Mouse (Mus musculus) MEL (cell line): ENCODE measurements around the gene Cfap77.

Experiments used
- CHD1 ChIP-seq: IDR thresholded peaks from 2 replicates; pipeline ENCODE4 v1.6.1; 2012; ENCODE audit warnings: low read depth, mild to moderate bottlenecking, inconsistent platforms, low read length, improper control_type of control experiment
- CTCF ChIP-seq, 3 experiments: IDR thresholded peaks in 2 of 3; conservative IDR thresholded peaks in 1 of 3; 2 replicates each; pipeline ENCODE4 v1.5.1; 2011 to 2012; ENCODE audit warnings: low read length in 3 of 3, low read depth in 2 of 3, mild to moderate bottlenecking in 2 of 3, improper control_type of control experiment in 1 of 3, inconsistent platforms in 1 of 3, mixed read lengths in 1 of 3, moderate library complexity in 1 of 3; ENCODE audit not compliant: control insufficient read depth in 1 of 3, insufficient read depth in 1 of 3, poor library complexity in 1 of 3, severe bottlenecking in 1 of 3
- E2F4 ChIP-seq: IDR thresholded peaks from 2 replicates; pipeline ENCODE4 v1.6.1; 2011; ENCODE audit warnings: low read depth, low read length, improper control_type of control experiment, borderline replicate concordance
- ELF1 ChIP-seq: IDR thresholded peaks from 2 replicates; pipeline ENCODE4 v1.6.1; 2014; ENCODE audit warnings: low read depth, mild to moderate bottlenecking, inconsistent platforms, low read length, improper control_type of control experiment, moderate library complexity
- EP300 ChIP-seq, 2 experiments: IDR thresholded peaks; 2 replicates each; pipeline ENCODE4 v1.6.1; 2011; ENCODE audit warnings: improper control_type of control experiment in 2 of 2, low read length in 2 of 2, low read depth in 1 of 2, mild to moderate bottlenecking in 1 of 2
- GATA1 ChIP-seq: IDR thresholded peaks from 2 replicates; pipeline ENCODE4 v1.6.1; 2011; ENCODE audit warnings: low read depth, low read length, improper control_type of control experiment
- MAFK ChIP-seq: IDR thresholded peaks from 2 replicates; pipeline ENCODE4 v1.6.1; 2011; ENCODE audit warnings: low read depth, mild to moderate bottlenecking, low read length, improper control_type of control experiment, borderline replicate concordance
- MAX ChIP-seq: IDR thresholded peaks from 2 replicates; pipeline ENCODE4 v1.6.1; 2011; ENCODE audit warnings: low read length, improper control_type of control experiment
- MYB ChIP-seq: IDR thresholded peaks from 2 replicates; pipeline ENCODE4 v1.6.1; 2011; ENCODE audit warnings: mild to moderate bottlenecking, low read depth, low read length, improper control_type of control experiment
- RCOR1 ChIP-seq: IDR thresholded peaks from 2 replicates; pipeline ENCODE4 v1.6.1; 2012; ENCODE audit warnings: low read depth, mild to moderate bottlenecking, inconsistent platforms, low read length, improper control_type of control experiment
- TCF12 ChIP-seq: IDR thresholded peaks from 2 replicates; pipeline ENCODE4 v1.6.1; 2014; ENCODE audit warnings: low read depth, mild to moderate bottlenecking, inconsistent platforms, low read length, improper control_type of control experiment, moderate library complexity
- ZKSCAN1 ChIP-seq: IDR thresholded peaks from 2 replicates; pipeline ENCODE4 v1.6.1; 2012; ENCODE audit warnings: low read depth, mild to moderate bottlenecking, inconsistent platforms, low read length, improper control_type of control experiment, moderate library complexity

DNA sequence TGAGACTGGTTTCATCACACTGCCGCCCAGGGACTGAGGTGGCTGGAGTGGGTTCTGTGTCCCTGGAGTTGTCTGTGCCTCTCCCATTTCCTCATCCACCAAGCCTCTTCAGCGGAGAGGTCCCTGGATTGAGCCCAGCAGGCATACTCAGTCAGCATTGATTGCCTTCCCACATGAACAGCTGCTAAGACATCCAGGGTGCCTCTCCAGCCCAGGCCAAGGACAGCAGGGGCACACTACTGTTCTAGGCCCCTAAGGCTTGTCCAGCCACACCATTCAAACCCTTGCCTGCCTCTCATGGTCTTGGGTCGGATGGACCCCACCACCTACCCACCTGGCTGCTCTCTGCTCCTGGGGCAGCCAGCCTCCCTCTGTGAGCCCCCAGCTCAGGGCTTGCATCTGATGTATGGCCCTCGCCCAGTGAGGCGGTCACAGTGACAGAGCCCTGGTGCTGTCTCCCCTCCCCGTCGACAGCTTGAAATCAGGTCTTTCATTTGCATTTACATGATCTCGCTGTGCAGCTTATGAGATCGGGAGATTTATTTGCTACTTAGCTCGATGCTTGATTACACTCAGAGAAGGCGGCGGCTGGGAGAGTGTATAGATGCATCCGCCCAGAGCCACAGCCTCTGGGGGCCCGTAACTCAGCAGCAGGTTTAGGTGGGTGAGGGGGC lies 57.6 kb downstream of the Cfap77 start:
- TF ChIP-seq ELF1 (no peak), CTCF (IDR thresholded peaks at IDR 0.05 in 2 of 3, conservative IDR thresholded peaks at IDR 0.05 in 1 of 3; ENCODE audit: control insufficient read depth in 1 of 3, insufficient read depth in 1 of 3, low read depth in 2 of 3, low read length in 3 of 3, poor library complexity in 1 of 3, severe bottlenecking in 1 of 3) (no peak), EP300 (IDR thresholded peaks at IDR 0.05; ENCODE audit: low read depth in 1 of 2, low read length in 2 of 2) (no peak), GATA1 (no peak), MAX (no peak), MYB (no peak), CHD1 (no peak), ZKSCAN1 (no peak), E2F4 (no peak), TCF12 (no peak), RCOR1 (no peak), MAFK (no peak)
